Mouse (Mus musculus) liver, adult 2 months (tissue): Measurements from ENCODE around the gene Ip6k1.

Experiments used
- CTCF ChIP-seq: fragments of 200-500 bp; IDR thresholded peaks from 2 replicates; pipeline ENCODE4 v1.5.1; 2011; ENCODE audit warnings: low read depth, low read length, control low read depth
- POLR2A ChIP-seq: fragments of 200-500 bp; IDR thresholded peaks from 2 replicates; pipeline ENCODE4 v1.6.1; 2011; ENCODE audit warnings: low read length, control low read depth; ENCODE audit not compliant: insufficient read depth; ENCODE audit errors: extremely low read depth

DNA sequence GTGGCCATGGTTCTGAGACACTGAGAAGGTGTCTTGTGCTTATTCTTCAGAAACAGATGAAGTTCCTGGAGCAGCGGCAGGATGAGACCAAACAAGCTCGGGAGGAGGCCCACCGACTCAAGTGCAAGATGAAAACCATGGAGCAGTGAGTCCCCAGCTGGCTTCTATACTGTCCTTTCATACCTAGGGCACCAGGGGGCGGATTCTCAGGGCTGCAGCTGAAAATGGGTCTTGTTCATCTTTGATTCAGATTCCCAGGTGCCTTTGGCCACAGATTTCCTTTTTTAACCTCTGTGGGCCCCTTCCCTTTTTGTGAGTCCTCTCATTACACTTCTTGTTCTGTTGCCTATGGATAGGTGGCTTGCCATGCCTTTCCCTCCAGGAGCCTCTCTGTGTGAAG, 41.4 kb upstream of the Ip6k1 start:
- no peak for TF ChIP-seq POLR2A
- TF ChIP-seq CTCF, result no peak
